Mouse (Mus musculus): ENCODE results near the gene Rasgrp4.

DNA sequence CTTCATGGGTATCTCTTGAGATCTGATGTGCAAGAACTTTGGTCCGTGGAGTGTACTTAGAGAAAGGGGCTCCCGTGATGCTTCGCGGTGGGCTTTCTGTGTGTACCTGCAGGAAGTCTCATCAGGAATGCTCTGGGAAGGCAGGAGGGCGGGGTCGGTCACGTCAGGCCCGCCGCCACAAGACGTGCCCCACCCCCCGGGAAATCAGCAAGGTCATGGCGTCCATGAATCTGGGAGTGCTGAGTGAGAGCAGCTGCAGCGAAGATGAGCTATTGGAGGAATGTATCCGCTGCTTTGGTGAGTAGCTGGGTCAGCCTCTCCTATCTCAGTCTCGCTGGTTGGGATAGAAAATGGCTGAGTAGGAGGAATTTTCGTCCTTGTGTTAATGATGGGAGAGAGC lies 2.8 kb downstream of the Rasgrp4 start:
- TF ChIP-seq POLR2A (IDR thresholded peaks at IDR 0.05; ENCODE audit: low read depth, low read length) (no peak), CTCF (conservative IDR thresholded peaks at IDR 0.05 in 1 of 2, IDR thresholded peaks at IDR 0.05 in 1 of 2; ENCODE audit: low read depth in 2 of 2, low read length in 2 of 2) (no peak), ZC3H11A (IDR thresholded peaks at IDR 0.05; ENCODE audit: low read depth, low read length) (no peak), MAX (IDR thresholded peaks at IDR 0.05; ENCODE audit: low read length) (no peak)
